Mouse (Mus musculus): ENCODE results near the gene Acp7.

Gene Acp7

GRCm38 (mm10) chr7:28631073-28631472, at the start of gene Acp7:
TSS of gene Acp7 (minus strand) at chr7:28631332.
- no peak for DNase-seq (ENCODE audit: low read depth, low spot score)

- DNase-seq (ENCODE audit: low read depth, low spot score), result peak; percentile 55
These were observed 46.5 kb upstream of the Acp7 start for GRCm38 (mm10) chr7:28677624-28678023.

GRCm38 (mm10) chr7:28676811-28677541, 45.8 kb upstream of the Acp7 start:
- peak; percentile 70 for DNase-seq (ENCODE audit: low read depth, low spot score)

- DNase-seq (ENCODE audit: low read depth, low spot score), result peak; percentile 93
These were observed 44.6 kb upstream of the Acp7 start for GRCm38 (mm10) chr7:28675746-28676145.

GRCm38 (mm10) chr7:28674994-28675393, 43.9 kb upstream of the Acp7 start:
- peak; percentile 58 for DNase-seq (ENCODE audit: low read depth, low spot score)

GRCm38 (mm10) chr7:28672786-28673185, 41.7 kb upstream of the Acp7 start:
- peak; percentile 74 for DNase-seq (ENCODE audit: low read depth, low spot score)

- DNase-seq (ENCODE audit: low read depth, low spot score), result no peak
These were observed 41.1 kb upstream of the Acp7 start for GRCm38 (mm10) chr7:28672276-28672675.

GRCm38 (mm10) chr7:28671172-28671571, 40.0 kb upstream of the Acp7 start:
- DNase-seq (ENCODE audit: low read depth, low spot score), result no peak

- peak; percentile 30 for DNase-seq (ENCODE audit: low read depth, low spot score)
These were observed 34.8 kb upstream of the Acp7 start for GRCm38 (mm10) chr7:28665620-28666579.

GRCm38 (mm10) chr7:28656430-28656829, 25.3 kb upstream of the Acp7 start:
- peak; percentile 97 for DNase-seq (ENCODE audit: low read depth, low spot score)

- DNase-seq (ENCODE audit: low read depth, low spot score), result peak; percentile 75
These were observed 20.0 kb upstream of the Acp7 start for GRCm38 (mm10) chr7:28651157-28651556.

- DNase-seq (ENCODE audit: low read depth, low spot score), result peak; percentile 48
These were observed 15.9 kb upstream of the Acp7 start for GRCm38 (mm10) chr7:28647016-28647415.

GRCm38 (mm10) chr7:28645947-28646475, 14.9 kb upstream of the Acp7 start:
- DNase-seq (ENCODE audit: low read depth, low spot score), result no peak

GRCm38 (mm10) chr7:28645366-28645765, 14.2 kb upstream of the Acp7 start:
- peak; percentile 72 for DNase-seq (ENCODE audit: low read depth, low spot score)

GRCm38 (mm10) chr7:28641546-28641945, 10.4 kb upstream of the Acp7 start:
- no peak for DNase-seq (ENCODE audit: low read depth, low spot score)

- peak; percentile 58 for DNase-seq (ENCODE audit: low read depth, low spot score)
These were observed 6.4 kb upstream of the Acp7 start for GRCm38 (mm10) chr7:28637511-28637910.

GRCm38 (mm10) chr7:28634128-28634527, 3.0 kb upstream of the Acp7 start:
- DNase-seq (ENCODE audit: low read depth, low spot score), result no peak

- DNase-seq (ENCODE audit: low read depth, low spot score), result peak; percentile 82
These were observed 6.3 kb downstream of the Acp7 start for GRCm38 (mm10) chr7:28624791-28625190.

- no peak for DNase-seq (ENCODE audit: low read depth, low spot score)
These were observed 11.9 kb downstream of the Acp7 start for GRCm38 (mm10) chr7:28619098-28619715.

- DNase-seq (ENCODE audit: low read depth, low spot score), result no peak
These were observed 25.2 kb downstream of the Acp7 start for GRCm38 (mm10) chr7:28605951-28606350.

GRCm38 (mm10) chr7:28603788-28604187, 27.3 kb downstream of the Acp7 start:
- peak; percentile 62 for DNase-seq (ENCODE audit: low read depth, low spot score)

- DNase-seq (ENCODE audit: low read depth, low spot score), result no peak
These were observed 28.0 kb downstream of the Acp7 start for GRCm38 (mm10) chr7:28603136-28603535.
